Mouse (Mus musculus): ENCODE data around the gene Lclat1.
A peak's percentile ranks its signal among the peaks of the same experiment; 100 is the strongest.

Gene Lclat1

GRCm38 (mm10) chr17:73203642-73204332, 96.0 kb downstream of the Lclat1 start:
- no peak for DNase-seq

- no peak for DNase-seq
Observed at GRCm38 (mm10) chr17:73210960-73211531, 103.3 kb downstream of the Lclat1 start.

GRCm38 (mm10) chr17:73212754-73213153, 105.0 kb downstream of the Lclat1 start:
- DNase-seq = no peak

GRCm38 (mm10) chr17:73213187-73213586, 105.4 kb downstream of the Lclat1 start:
- no peak for DNase-seq

- DNase-seq = no peak
Observed at GRCm38 (mm10) chr17:73213677-73214076, 105.9 kb downstream of the Lclat1 start.

GRCm38 (mm10) chr17:73217274-73217673, 109.5 kb downstream of the Lclat1 start:
- DNase-seq = no peak

GRCm38 (mm10) chr17:73220746-73221145, 113.0 kb downstream of the Lclat1 start:
- DNase-seq = no peak

- DNase-seq = peak; percentile 18 to 28
Observed at GRCm38 (mm10) chr17:73222077-73222476, 114.3 kb downstream of the Lclat1 start.

- DNase-seq = no peak
Observed at GRCm38 (mm10) chr17:73225442-73225841, 117.7 kb downstream of the Lclat1 start.

- no peak for DNase-seq
Observed at GRCm38 (mm10) chr17:73225996-73226395, 118.2 kb downstream of the Lclat1 start.

GRCm38 (mm10) chr17:73226595-73226994, 118.8 kb downstream of the Lclat1 start:
- DNase-seq = no peak

GRCm38 (mm10) chr17:73227361-73227760, 119.6 kb downstream of the Lclat1 start:
- no peak for DNase-seq

- DNase-seq = no peak
Observed at GRCm38 (mm10) chr17:73229445-73230155, 121.8 kb downstream of the Lclat1 start.

GRCm38 (mm10) chr17:73230340-73230989, 122.7 kb downstream of the Lclat1 start:
- peak; percentile 48 to 51 for DNase-seq

GRCm38 (mm10) chr17:73231337-73231736, 123.6 kb downstream of the Lclat1 start:
- no peak for DNase-seq

- no peak for DNase-seq
Observed at GRCm38 (mm10) chr17:73232593-73232992, 124.8 kb downstream of the Lclat1 start.

- DNase-seq = no peak
Observed at GRCm38 (mm10) chr17:73233975-73234374, 126.2 kb downstream of the Lclat1 start.

- peak; percentile 70 to 74 for DNase-seq
Observed at GRCm38 (mm10) chr17:73237178-73237853, 129.5 kb downstream of the Lclat1 start.

- no peak for DNase-seq
Observed at GRCm38 (mm10) chr17:73238501-73238900, 130.7 kb downstream of the Lclat1 start.

GRCm38 (mm10) chr17:73241085-73241848, 133.5 kb downstream of the Lclat1 start:
- DNase-seq = no peak

- no peak for DNase-seq
Observed at GRCm38 (mm10) chr17:73243676-73244075, 135.9 kb downstream of the Lclat1 start.

GRCm38 (mm10) chr17:73244596-73244995, 136.8 kb downstream of the Lclat1 start:
- DNase-seq = no peak
